Mouse (Mus musculus): ENCODE results near the gene Rin2. TPM values are rescaled to one million over a fixed set of nuclear protein-coding genes. Genes with fewer than 3 reads are reported as not detected.

Gene Rin2
- polyA plus RNA-seq, 1 experiment = 3.5 TPM

DNA sequence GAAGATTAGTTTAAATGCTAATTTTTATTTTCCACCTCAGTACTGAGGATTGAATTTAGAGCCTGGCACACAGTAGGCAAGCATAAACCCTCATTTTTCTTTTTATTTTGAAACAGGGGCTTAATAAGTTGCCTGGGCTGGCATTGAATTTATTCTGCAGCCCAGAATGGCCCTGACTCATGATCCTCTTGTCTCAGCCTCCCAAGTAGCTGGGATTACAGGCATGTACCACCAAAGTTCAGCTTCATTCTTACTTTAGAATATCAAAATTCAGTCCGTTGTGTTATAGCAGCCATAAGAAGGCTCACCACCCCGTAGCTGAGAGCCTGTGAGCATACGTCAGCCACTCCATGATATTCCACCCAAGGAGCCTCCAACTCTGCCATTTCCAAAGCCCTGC, 191.2 kb downstream of the Rin2 start:
- Histone ChIP-seq H3K36me3 (ENCODE audit: control insufficient read depth, insufficient read depth, low read length) (no peaks in the 10 kb centered on the region), H3K27ac (ENCODE audit: control insufficient read depth, insufficient read depth, low read depth, low read length) (no peak overlapping the region), H3K4me3 (ENCODE audit: control insufficient read depth, low read depth, low read length) (no peak overlapping the region), H3K27me3 (ENCODE audit: control insufficient read depth, insufficient read depth, low read length) (no peaks in the 10 kb centered on the region), H3K4me1 (ENCODE audit: control insufficient read depth, insufficient read depth, low read length) (peaks cover 2% of the 10 kb centered on the region)
- TF ChIP-seq CTCF (IDR thresholded peaks at IDR 0.05; ENCODE audit: control insufficient read depth, insufficient read depth, insufficient replicate concordance, low read depth, low read length) = no peak
- no peak for TF ChIP-seq POLR2A (IDR thresholded peaks at IDR 0.05; ENCODE audit: control insufficient read depth, low read depth, low read length)

DNA sequence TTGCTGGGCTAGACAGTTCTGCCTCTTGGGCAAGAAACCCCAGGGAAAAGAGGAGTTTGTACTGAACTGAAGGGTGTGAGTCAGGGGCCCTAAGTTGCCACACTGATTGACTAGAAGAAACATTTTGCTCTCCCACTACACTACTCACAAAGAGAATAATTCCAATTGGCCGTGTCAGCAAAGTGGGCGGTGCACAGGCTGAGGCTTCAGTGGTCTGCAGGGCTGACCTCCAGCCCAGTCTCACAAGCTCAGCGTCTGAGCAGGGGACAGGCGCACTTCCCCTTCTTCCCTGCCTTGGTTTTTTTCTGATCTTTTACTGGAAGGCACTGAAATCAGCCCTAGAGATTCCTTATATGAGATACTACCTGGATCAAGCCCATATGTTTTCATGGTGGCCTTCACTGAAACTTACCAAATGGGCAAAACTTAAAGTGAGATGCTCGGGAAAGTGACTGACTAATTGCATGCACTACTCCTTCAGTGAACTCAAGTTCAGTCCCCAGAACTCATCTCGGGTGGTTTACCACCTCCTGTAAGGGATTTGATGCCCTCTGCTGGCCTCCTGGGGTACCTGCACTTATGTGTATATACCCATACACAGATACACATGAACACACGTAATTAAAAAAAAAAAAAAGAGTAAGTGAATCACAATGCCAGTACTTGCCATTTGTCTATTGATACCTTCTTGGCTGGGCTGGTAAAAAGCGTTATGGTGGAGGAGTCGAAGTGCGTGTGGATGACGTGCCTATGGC, 191.9 kb downstream of the Rin2 start:
- peaks cover 2% of the 10 kb centered on the region for H3K4me1 ChIP-seq (ENCODE audit: control insufficient read depth, insufficient read depth, low read length)
- no peak for TF ChIP-seq POLR2A (IDR thresholded peaks at IDR 0.05; ENCODE audit: control insufficient read depth, low read depth, low read length)
- TF ChIP-seq CTCF (IDR thresholded peaks at IDR 0.05; ENCODE audit: control insufficient read depth, insufficient read depth, insufficient replicate concordance, low read depth, low read length) = no peak
- H3K27ac ChIP-seq (ENCODE audit: control insufficient read depth, insufficient read depth, low read depth, low read length) = no peak overlapping the region

DNA sequence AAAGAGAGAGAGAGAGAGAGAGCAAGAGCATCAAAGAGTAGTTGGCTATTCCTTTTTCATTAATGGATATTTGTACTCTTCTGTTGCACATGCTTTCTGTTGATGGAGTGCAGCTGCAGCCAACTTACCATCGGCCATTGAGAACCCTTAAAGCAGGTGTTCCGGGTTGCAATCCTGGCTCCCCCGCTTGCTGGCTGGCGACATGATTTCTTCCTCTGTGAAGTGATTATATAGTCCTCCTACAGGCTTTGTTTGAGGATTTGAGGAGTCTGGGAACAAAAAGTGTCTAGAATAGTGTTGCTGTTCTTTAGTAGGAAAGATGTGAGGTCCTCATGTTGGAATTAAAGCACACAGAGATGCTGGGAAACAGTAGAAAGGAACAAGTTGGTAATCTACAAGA, 196.3 kb downstream of the Rin2 start:
- Histone ChIP-seq H3K36me3 (ENCODE audit: control insufficient read depth, insufficient read depth, low read length) (no peaks in the 10 kb centered on the region), H3K4me3 (ENCODE audit: control insufficient read depth, low read depth, low read length) (no peak overlapping the region), H3K4me1 (ENCODE audit: control insufficient read depth, insufficient read depth, low read length) (peaks cover 2% of the 10 kb centered on the region; the same call in 1 of the 2 replicates), H3K27me3 (ENCODE audit: control insufficient read depth, insufficient read depth, low read length) (no peaks in the 10 kb centered on the region), H3K27ac (ENCODE audit: control insufficient read depth, insufficient read depth, low read depth, low read length) (no peak overlapping the region)
- TF ChIP-seq POLR2A (IDR thresholded peaks at IDR 0.05; ENCODE audit: control insufficient read depth, low read depth, low read length) (no peak), CTCF (IDR thresholded peaks at IDR 0.05; ENCODE audit: control insufficient read depth, insufficient read depth, insufficient replicate concordance, low read depth, low read length) (no peak)

More for the DNA sequence above, 191.9 kb downstream of the Rin2 start:
- H3K27me3 ChIP-seq (ENCODE audit: control insufficient read depth, insufficient read depth, low read length) = no peaks in the 10 kb centered on the region
- H3K36me3 ChIP-seq (ENCODE audit: control insufficient read depth, insufficient read depth, low read length) = no peaks in the 10 kb centered on the region
- H3K4me3 ChIP-seq (ENCODE audit: control insufficient read depth, low read depth, low read length) = no peak overlapping the region

DNA sequence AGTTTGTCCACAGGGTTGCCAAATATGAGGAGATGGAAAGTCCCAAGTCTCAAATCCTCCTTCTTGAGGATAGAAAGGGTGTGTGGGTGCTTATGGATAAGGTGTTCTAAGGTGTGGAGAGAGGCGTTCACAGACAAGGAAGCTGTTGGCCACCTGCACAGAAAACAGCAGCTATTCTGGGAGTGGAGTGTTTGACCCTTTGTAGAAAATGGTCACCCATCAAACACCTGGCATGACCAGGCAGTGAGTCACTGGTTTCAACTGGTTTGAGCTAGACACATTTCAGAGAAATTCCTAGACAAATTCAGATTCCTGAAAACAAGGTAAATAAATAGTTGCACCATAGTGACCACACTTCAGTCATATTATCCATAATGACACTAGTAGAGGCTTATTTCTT, 197.1 kb downstream of the Rin2 start:
- Histone ChIP-seq H3K4me3 (ENCODE audit: control insufficient read depth, low read depth, low read length) (no peak overlapping the region), H3K36me3 (ENCODE audit: control insufficient read depth, insufficient read depth, low read length) (no peaks in the 10 kb centered on the region)
- TF ChIP-seq CTCF (IDR thresholded peaks at IDR 0.05; ENCODE audit: control insufficient read depth, insufficient read depth, insufficient replicate concordance, low read depth, low read length) = no peak
- no peak for TF ChIP-seq POLR2A (IDR thresholded peaks at IDR 0.05; ENCODE audit: control insufficient read depth, low read depth, low read length)

DNA sequence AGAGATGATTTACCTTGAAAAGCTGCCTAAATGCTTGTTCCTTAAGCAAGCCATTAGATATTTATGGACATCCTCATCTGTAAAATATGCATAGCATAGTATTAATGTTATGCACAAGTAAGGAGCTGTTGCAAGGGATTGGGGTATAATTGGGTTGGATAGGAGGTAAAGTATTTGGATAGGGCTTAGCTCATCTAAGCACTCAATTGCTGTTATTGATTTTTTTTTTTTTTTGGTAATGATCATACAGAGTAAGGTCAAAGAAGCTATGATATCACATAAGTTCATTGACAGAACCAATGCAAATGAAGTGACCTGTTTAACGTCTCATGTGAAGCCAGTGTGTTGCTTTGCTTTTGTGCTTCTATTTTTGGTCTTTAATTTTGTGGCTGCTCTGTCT, 198.9 kb downstream of the Rin2 start:
- TF ChIP-seq POLR2A (IDR thresholded peaks at IDR 0.05; ENCODE audit: control insufficient read depth, low read depth, low read length) (no peak), CTCF (IDR thresholded peaks at IDR 0.05; ENCODE audit: control insufficient read depth, insufficient read depth, insufficient replicate concordance, low read depth, low read length) (no peak)
- Histone ChIP-seq H3K36me3 (ENCODE audit: control insufficient read depth, insufficient read depth, low read length) (no peaks in the 10 kb centered on the region), H3K27me3 (ENCODE audit: control insufficient read depth, insufficient read depth, low read length) (no peaks in the 10 kb centered on the region), H3K4me1 (ENCODE audit: control insufficient read depth, insufficient read depth, low read length) (peaks cover 2% of the 10 kb centered on the region; the same call in 1 of the 2 replicates), H3K4me3 (ENCODE audit: control insufficient read depth, low read depth, low read length) (no peak overlapping the region), H3K27ac (ENCODE audit: control insufficient read depth, insufficient read depth, low read depth, low read length) (no peak overlapping the region)

More for the DNA sequence above, 197.1 kb downstream of the Rin2 start:
- Histone ChIP-seq H3K27me3 (ENCODE audit: control insufficient read depth, insufficient read depth, low read length) (no peaks in the 10 kb centered on the region), H3K4me1 (ENCODE audit: control insufficient read depth, insufficient read depth, low read length) (peaks cover 2% of the 10 kb centered on the region; the same call in 1 of the 2 replicates), H3K27ac (ENCODE audit: control insufficient read depth, insufficient read depth, low read depth, low read length) (no peak overlapping the region)

DNA sequence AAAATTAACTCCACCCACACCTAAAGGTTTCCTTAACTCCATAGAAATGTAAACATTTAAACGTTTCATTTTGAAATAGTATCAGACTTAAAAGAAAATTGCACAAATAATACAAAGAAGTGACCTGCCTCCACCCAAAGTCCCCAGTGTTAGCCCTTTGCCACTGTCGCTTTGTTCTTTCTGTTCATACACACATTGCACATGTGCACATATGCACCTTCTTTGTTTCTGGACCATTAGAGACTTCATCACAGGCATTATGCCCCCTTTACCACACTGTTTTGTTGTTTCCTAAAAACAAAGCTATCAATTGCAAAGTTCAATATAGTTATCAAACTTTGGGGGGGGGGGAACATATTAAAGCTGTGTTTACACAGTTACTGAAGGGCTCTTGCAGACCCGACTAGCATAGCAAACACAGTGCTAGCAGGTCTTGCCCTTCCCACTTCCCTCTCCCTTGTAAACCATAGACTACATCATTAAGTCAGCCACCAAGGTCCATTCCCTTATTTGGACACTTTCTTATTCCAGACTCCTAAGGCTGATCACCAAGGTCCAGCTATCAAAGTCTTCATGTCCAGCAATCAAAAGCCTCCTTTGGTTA, 200.0 kb downstream of the Rin2 start:
- no peak overlapping the region for H3K4me3 ChIP-seq (ENCODE audit: control insufficient read depth, low read depth, low read length)
- no peak for TF ChIP-seq CTCF (IDR thresholded peaks at IDR 0.05; ENCODE audit: control insufficient read depth, insufficient read depth, insufficient replicate concordance, low read depth, low read length)
- TF ChIP-seq POLR2A (IDR thresholded peaks at IDR 0.05; ENCODE audit: control insufficient read depth, low read depth, low read length) = no peak
- no peaks in the 10 kb centered on the region for H3K27me3 ChIP-seq (ENCODE audit: control insufficient read depth, insufficient read depth, low read length)
- H3K36me3 ChIP-seq (ENCODE audit: control insufficient read depth, insufficient read depth, low read length) = no peaks in the 10 kb centered on the region
- peaks cover 1% of the 10 kb centered on the region; the same call in 1 of the 2 replicates for H3K4me1 ChIP-seq (ENCODE audit: control insufficient read depth, insufficient read depth, low read length)
- H3K27ac ChIP-seq (ENCODE audit: control insufficient read depth, insufficient read depth, low read depth, low read length) = no peak overlapping the region

DNA sequence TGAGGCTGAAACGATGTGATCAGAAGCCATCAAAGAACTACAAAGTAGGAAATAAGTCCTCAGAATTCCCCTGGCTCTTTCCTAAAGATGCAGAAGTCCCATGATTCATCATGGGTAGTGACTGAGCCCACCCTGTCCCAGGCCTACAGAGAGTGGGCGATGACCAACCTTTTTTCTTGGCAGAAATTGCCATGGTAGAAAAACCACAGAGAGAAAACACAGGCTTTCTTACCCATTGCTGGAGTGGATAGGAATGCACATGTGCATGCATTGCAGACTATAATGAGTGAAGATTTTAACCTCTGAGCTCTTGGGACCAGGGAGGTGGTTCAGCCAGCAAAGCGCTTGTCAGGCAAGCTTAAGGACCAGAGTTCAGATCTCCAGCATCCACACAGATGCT, 202.2 kb downstream of the Rin2 start:
- TF ChIP-seq POLR2A (IDR thresholded peaks at IDR 0.05; ENCODE audit: control insufficient read depth, low read depth, low read length) (no peak), CTCF (IDR thresholded peaks at IDR 0.05; ENCODE audit: control insufficient read depth, insufficient read depth, insufficient replicate concordance, low read depth, low read length) (no peak)
- no peak overlapping the region for H3K4me3 ChIP-seq (ENCODE audit: control insufficient read depth, low read depth, low read length)
- no peak overlapping the region for H3K27ac ChIP-seq (ENCODE audit: control insufficient read depth, insufficient read depth, low read depth, low read length)
- H3K27me3 ChIP-seq (ENCODE audit: control insufficient read depth, insufficient read depth, low read length) = no peaks in the 10 kb centered on the region
- H3K4me1 ChIP-seq (ENCODE audit: control insufficient read depth, insufficient read depth, low read length) = no peaks in the 10 kb centered on the region
- H3K36me3 ChIP-seq (ENCODE audit: control insufficient read depth, insufficient read depth, low read length) = no peaks in the 10 kb centered on the region

All from testis, adult 2 months (tissue).